Mouse (Mus musculus) T-helper 1 cell (primary cell): Measurements from ENCODE around the gene Rab1b.

Experiments used
- in situ Hi-C: fragments of 300-600 bp; cut with MboI, MseI; formaldehyde crosslinking; loops from one replicate; pipeline ENCODE4 v1.15.1; 2025; ENCODE audit warnings: high pct_unique_total_duplicates

The Rab1b gene

DNA sequence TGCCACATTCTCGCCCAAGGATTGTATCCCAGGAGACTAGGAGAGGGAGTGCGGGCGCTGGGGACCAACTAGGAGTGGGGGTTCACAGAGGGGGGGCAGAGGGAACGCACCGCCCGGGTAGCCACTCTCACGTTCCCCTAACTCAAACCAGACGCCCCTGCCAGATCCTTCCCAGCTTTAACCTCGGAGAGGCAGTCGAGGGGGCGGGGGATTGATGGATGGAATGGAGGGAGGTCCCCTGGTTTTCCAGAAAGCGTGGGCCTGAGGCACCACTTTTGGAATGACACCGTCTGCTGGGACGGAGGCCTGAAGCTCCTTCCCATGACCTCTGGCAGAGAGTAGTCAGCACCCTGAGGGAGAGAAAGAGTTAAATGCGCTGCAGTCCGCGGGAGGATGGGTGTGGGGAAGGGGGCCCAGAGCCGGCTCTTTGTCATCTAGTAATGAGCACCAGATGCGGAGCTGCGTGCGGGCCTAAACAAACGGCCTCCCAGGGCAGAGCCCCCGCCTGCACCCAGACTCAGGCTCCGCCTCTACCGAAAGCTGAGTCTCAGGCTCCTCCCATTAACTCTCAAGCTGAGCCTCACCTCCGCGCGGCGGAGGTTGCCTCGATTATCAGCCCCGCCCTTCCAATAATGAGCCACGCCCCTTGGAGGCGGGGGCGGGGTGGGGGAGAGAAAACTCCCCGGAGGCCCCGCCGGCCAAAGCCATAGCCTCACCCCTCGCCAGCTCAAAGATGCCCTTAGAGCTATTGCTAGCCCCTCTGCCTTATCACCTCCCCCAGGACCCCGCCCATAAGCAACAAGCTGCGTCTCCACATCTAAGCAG, 35.1 kb downstream of the Rab1b start:
- in situ Hi-C loops = no loop called here

DNA sequence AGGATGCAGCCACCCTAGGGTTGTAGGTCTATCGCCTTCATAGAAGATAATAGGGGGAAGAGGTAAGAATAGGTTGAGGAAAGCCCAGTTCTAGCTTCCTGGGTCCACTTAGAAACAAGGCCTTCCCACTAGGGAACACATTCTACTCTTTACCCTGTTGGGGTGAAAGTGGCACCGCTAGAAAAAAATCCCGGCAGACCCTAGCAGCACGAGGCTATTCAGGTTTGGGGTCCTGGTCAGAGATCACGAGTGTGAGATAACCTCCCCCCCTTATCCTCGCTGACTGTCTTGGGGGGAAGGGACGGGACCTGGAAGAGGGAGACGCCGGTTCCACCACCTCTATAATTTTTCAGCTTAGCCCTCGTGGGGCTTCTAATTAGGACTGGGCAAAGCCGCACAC, 35.8 kb downstream of the Rab1b start:
- in situ Hi-C loops = no loop called here

DNA sequence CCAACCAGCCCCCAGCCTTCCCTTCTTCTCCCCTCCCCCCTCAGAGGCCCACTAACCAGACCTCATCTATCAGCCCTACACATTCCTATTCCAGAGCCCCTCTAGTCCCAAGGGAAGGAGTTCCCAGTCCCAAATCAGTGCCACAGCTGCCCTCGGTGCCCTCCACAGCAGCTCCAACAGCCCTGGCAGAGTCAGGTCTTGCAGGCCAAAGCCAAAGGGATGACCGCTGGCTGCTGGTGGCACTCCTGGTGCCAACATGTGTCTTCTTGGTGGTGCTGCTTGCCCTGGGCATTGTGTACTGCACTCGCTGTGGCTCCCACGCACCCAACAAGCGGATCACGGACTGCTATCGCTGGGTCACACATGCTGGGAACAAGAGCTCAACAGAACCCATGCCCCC, 36.9 kb downstream of the Rab1b start:
- in situ Hi-C loops = no loop called here

DNA sequence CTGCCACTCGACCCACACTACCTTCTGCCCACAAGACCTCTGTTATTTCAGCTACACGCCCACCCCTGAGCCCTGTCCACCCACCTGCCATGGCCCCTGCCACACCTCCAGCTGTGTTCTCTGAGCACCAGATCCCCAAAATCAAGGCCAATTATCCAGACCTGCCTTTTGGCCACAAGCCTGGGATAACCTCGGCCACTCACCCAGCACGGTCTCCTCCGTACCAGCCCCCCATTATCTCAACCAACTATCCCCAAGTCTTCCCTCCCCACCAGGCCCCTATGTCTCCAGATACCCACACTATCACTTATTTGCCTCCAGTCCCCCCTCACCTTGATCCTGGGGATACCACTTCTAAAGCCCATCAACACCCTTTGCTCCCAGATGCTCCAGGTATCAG, 37.4 kb downstream of the Rab1b start:
- in situ Hi-C loops = no loop called here

DNA sequence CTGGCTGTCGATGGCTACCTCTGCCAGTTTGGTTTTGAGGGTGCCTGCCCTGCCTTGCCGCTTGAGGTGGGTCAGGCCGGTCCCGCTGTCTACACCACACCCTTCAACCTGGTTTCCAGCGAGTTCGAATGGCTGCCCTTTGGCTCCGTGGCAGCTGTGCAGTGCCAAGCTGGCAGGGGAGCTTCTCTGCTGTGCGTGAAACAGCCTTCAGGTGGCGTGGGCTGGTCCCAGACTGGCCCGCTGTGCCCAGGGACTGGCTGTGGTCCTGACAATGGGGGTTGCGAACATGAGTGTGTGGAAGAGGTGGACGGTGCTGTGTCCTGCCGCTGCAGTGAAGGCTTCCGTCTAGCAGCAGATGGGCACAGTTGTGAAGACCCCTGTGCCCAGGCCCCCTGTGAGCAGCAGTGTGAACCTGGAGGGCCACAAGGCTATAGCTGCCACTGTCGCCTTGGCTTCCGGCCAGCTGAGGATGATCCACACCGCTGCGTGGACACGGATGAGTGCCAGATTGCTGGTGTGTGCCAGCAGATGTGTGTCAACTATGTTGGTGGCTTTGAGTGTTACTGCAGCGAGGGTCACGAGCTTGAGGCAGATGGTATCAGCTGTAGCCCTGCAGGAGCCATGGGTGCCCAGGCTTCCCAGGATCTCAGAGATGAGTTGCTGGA, 38.2 kb downstream of the Rab1b start:
- in situ Hi-C loops = no loop called here

DNA sequence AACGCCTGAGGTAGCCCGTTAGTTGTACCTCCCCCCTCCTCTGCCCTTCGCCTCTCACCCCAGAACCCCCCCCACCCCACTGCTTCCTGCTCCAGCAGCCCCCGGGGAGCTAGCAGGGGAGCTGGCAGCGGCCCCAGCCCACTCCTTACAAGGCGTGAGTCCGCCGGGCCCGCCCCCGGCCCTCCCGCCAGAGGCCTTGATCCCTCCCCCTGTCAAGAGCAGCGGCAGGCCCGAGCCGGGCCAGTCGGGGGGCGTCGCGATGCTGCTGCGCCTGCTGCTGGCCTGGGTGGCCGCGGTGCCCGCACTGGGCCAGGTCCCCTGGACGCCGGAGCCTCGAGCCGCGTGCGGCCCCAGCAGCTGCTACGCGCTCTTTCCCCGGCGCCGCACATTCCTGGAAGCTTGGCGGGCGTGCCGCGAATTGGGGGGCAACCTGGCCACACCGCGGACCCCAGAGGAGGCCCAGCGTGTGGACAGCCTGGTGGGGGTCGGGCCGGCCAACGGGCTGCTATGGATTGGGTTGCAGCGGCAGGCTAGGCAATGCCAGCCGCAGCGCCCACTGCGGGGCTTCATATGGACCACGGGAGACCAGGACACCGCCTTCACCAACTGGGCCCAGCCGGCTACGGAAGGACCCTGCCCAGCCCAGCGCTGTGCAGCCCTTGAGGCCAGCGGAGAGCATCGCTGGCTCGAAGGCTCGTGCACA, 38.9 kb downstream of the Rab1b start, which contains the start of gene Cd248:
TSS of gene Cd248 (plus strand) at position 212 of the 703 bp plus-strand sequence.
- in situ Hi-C loops = no loop called here

DNA sequence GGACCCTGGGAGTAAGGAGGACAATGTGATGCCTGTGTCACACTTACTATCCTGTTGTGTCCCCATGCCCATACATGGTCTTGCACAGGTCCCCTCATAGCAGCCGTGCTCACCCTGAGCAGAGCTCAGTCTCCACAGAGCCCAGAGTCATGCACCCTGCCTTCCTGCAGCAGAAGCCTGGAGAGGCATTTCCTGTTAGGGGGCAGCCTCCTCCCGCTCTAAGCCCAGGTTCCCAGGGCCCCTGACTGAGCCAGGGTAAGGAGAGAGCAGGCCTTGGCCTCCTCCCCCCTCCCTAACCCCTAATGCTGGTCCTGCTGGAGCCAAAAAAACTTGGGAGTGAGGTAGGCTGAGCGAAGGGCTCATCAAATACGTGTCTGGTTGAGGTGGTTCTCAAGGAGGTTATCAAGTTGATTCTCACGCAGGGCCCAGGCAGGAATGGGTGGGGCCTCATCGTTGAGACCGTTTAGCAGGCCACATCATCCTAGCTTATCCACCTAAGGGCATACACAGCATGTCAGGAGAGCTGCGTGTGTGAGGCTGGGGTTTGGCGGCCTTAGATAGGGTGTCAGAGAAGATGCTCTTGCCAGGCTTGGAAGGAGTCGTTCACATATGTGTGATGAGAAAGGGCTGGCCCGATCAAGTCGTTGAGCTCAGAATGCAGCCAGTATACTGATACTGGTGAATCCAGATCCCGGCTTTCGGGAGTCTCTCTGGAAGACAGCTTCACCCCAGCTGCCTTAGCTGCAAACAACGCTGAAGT, 39.7 kb downstream of the Rab1b start:
- in situ Hi-C loops = no loop called here

DNA sequence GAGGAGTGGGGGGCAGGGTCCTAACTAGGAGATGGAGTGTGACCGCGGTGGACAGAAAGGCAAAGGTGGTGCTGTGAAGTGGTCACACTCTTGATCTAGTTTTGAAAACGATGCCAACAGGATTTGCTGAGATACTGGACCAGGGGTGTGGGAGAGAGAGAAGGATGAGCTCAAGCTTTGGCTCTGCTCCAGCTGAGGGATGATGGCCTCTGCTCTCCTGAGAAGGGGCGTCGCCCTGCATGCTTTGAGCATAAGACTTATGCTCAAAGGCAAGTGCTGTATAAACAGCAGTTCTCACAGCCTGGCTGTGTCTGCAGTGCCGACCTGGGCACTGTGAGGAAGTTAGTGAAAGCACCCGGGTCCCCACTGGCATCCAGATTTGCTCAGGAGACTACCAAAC, 41.8 kb downstream of the Rab1b start:
- in situ Hi-C loops = no loop called here

DNA sequence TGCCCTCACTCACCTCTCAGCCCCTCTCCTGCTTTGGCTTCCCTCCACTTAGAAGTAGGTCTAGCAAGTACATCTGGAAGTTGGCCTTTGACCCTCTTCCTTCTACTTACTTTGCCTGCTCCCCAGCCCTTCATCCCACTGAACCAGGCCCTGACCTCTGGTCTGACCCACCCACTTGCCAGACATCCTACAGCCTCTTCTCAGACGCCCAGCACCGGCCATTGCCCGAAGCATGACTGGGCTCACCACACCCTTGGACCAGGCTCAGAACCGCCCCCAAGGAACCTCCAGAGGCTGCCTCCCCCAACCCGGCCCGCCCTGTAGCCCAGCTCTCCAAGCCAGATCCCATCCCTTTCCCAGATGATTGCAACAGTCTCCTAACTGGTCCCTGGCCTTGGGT, 44.4 kb downstream of the Rab1b start:
- in situ Hi-C loops = no loop called here

DNA sequence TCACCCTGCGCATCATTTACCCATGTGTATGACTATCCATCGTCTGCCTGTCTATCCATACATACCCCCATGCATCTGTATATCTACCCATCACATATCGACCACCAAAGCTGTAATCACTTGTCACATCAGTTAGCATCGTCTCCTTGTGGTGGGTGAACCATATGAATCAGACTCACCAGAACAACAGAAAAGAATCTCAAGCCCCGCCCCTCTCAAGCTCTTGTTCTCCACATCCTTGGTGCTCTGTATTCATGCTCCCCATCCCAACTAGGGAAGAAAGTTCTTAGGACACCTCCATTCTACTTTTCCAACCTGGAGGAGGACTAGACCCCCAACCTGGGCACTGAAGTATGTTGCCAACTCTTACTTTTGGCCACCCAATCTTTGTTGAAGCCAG, 44.8 kb downstream of the Rab1b start:
- in situ Hi-C loops = no loop called here

DNA sequence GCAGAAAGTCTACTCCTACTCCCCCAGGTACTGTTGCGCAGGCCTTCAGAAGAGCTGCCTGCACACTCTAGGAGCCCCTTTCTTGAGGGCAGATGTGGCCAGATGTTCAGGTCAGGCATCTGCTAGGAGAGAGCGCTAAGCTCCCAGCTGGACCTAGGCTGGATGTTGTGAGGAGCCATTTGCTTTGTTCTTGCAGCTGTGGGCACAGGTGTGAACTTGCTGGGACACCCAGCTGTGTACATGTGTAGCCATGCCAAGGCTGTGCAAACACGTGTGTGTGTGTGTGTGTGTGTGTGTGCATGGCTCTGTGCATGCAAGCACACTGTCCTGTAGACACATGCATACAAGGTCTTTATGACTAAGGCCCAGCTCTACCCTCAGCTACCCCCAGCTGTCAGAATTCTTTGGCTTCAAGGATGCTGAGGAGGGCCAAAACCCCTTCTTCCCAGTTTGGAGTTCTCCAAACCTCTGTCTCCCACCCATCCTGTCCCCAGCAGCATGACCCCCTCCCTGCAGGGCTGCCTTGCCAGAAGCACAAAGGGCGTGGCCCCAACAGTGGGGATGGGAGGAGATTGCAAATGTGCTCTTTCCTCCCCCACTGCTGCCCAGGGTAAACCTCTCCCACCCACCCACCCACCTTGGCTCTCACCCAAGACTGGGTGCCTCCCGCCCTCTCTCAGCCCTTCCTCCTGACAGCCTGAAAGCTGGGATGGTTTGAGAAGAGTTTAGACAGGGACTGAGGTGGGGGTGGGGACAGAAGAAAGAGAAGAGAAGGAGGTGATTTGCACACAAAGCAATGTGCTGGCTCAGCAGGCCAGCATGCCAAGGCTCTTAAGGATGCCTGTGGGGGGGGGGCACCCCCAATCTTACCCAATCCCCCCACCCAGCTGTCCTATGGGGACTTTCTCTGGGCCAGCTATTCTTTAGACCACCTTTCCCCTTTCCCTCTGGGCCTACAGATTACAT, 46.2 kb downstream of the Rab1b start:
- in situ Hi-C loops = no loop called here

DNA sequence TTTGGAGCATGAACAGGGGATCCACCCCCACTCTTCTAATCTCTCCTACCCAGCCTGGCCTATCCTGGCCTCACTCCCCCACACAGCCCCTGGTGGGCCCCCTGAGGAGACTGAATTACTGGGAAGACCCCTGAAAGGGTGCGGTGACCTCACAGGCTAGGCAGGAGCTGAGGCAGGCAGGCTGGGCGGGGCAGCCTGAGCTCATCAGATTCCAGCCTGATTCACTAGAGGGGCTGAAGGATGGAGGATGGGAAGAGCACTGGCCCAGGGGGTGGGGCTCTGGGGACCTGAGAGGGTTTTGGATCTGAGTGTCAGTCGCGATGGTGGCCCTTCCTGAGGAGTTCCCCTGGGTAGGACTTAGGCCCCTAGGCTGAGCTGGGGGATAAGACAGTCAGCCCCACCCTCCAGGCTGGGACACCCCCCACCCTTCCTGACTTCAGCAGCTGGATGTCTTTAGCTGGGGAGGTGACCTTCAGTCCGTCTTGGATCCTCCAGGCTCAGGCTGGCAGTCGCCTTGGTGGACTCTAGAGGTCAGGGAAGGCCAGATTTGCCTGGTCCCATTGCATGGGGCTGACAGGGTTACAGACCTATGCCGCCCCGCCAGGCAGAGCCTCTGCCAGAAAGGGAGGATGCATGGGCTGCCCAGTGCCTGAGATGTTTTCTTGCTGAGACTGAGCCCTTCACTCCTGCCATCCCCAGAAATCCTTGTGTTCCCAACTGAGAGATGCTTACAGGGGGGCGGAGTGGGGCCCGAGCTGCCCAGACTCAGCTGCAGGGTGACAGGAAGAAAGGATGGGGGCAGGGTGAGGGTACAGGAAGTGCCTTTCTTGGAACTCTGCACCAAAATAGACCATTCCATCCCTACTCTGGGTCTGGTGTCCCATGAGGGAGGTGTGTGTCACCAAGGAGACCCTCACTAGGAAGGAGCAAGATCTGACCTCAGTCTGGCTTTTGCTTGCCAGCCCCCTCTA, 47.8 kb downstream of the Rab1b start:
- in situ Hi-C loops = no loop called here

DNA sequence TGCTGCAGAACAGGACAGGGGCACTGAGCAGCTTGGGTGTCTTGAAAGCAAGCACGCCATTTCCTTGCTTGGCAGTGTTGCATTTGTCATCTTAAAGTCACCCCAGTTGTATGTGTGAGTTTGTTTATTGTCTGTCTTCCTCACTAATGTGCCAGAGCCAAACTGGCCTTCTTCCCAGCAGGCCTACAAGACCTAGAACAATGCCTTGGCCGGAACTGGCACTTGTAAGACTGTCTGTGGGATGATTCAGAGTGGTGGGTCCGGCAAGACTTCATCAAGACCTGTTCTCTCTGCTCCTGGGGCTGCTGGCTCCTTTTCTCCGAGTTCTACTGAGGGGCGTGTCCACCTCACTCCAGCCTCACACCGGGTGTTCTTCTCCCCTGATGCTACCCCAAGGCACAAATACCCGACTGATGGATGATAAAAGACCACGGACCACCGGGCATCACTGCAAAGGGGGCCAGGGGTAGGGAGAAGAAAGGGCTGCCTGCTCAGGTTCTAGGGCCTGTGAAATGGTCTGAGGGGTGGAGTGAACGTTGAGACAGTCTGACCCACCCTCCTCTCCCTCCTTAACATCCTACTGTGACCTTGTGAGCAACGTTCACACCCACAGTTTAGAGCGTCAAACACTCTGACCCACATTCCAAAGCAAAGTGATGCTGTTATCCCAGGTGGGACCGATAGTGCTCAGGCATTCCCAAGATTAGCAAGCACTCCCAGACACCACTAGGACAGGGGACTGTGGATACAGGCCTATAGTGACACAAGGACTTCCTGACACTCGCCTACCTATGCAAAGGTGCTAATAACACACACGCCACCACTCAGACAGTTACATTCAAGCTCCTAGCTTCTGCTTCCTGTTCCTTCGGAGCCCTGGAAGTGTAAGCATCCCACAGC, 48.7 kb downstream of the Rab1b start:
- in situ Hi-C loops = no loop called here

DNA sequence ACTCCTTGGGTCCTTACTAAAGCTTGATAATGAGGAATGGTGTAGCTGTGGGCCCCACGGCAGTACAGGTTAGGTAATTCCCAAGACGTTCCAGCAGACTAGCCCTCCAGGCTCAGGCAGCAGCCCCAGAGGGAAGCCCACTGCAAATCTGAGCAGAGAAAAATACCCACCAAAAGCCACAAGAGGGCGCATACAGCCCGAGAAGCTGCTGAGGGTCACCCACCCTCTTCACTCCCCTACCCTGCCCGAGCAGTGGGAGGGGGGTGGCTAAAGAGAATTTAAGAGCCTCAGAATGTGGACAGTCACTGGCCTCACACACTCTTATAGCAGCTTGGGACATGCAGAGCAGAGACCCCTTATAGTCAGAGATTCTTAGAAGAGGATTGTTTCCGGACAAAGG, 50.6 kb downstream of the Rab1b start:
- in situ Hi-C loops = no loop called here

DNA sequence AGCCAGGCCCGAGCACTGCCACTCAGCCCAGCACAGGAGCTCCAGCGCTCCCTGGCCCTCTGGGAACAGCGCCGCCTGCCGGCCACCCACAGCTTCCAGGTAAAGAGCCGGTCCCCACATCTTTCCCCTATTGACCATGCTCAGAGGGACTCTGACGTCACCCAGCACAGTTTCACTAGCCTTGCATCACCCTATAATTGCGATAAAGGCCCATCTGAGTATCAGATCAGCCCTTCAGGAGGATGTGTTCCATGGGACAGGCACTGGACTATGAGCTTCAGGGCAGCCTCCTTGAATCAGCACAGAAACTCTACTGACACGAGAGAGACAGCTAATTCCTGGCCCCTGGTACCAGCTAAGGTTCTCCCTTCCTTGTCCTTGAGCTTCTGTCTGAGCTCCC, 53.0 kb downstream of the Rab1b start:
- in situ Hi-C loops = no loop called here

DNA sequence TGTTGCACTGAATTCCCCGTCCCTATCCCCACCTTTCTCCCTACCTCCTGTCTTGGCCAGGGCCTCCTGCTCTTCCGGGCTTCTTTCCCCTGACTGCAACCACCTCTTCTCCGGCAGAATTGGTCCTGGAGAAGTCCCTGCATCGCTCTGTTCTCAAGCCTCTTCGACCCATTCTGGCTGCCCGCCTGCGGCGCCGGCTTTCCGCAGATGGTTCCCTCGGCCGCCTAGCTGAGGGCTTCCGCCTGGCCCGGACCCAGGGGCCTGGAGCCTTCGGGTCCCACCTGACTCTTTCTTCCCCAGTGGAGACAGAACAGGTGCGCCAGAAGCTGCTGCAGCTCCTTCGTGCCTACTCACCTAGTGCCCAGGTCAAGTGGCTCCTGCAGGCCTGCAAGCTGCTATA, 54.0 kb downstream of the Rab1b start:
- in situ Hi-C loops = no loop called here

DNA sequence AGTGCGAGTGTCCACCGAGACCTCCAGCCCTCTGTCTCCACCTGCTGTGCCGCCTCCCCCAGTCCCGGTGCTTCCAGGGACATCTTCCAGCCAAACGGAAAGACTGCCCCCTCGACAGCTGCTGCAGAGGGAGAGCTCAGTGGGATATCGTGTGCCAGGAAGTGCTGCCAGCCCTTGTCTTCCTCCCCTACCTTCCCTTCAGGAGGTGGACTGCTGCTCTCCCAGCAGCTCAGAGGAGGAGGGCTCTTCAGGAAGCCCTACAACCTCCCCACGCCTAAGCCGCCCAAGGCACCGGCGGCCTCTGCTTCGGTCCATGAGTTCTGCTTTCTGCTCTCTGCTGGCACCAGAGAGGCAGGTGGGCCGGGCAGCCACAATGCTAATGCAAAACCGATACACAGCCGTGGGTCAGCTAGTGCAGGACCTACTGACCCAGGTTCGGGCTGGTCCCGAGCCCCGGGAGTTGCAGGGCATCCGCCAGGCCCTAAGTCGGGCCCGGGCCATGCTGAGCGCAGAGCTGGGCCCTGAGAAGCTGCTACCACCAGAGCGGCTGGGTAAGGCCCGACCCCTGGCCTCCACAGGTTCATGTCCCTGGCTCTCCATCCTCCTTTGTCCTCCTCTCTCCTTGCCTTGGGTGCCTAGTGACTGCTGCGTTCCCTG, 54.6 kb downstream of the Rab1b start:
- in situ Hi-C loops = no loop called here

DNA sequence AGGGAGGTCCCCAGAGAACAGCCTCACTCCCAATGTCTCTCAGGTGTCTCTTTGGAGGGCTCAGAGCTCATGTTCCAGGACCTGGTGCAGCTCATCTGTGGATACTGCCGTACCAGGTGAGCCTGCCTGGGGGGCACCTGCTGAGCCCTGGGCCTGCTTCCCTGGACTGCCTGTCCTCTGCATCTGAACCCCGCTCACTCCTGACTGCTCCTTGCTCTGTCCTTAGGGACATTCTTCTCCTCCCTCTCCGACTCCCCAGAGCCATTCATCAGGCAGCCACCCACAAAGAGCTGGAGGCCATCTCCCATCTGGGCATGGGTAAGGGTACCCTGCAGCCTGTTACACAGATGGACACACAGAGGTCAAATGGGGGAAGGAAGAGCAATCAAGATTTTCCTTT, 55.4 kb downstream of the Rab1b start:
- in situ Hi-C loops = no loop called here
